Mouse (Mus musculus) bone marrow, adult 2 months (tissue): Measurements from ENCODE around the gene Ryr1. TPM values are rescaled to one million over a fixed set of nuclear protein-coding genes. Genes with fewer than 3 reads are reported as not detected.

Experiments
- H3K27ac ChIP-seq: fragments of 200-500 bp; 2 replicates; pipeline ENCODE4 v1.5.1; 2012; ENCODE audit warnings: low read depth, mild to moderate bottlenecking, control low read depth, inconsistent platforms, low read length; ENCODE audit not compliant: control insufficient read depth, poor library complexity, insufficient read depth
- H3K4me1 ChIP-seq: fragments of 200-500 bp; 2 replicates; pipeline ENCODE4 v1.6.1; 2011; ENCODE audit warnings: low read length; ENCODE audit not compliant: control insufficient read depth, insufficient read depth
- H3K4me3 ChIP-seq: fragments of 200-500 bp; replicated peaks from 2 replicates; pipeline ENCODE3; 2011; ENCODE audit warnings: mild to moderate bottlenecking, low read depth, low read length, control low read depth; ENCODE audit not compliant: control insufficient read depth
- CTCF ChIP-seq: fragments of 200-500 bp; IDR thresholded peaks from 2 replicates; pipeline ENCODE4 v1.5.1; 2011; ENCODE audit warnings: low read length, control low read depth; ENCODE audit not compliant: control insufficient read depth, insufficient read depth
- POLR2A ChIP-seq: fragments of 200-500 bp; IDR thresholded peaks from 2 replicates; pipeline ENCODE4 v1.6.1; 2011; ENCODE audit warnings: low read depth, mild to moderate bottlenecking, control low read depth, low read length, borderline replicate concordance; ENCODE audit not compliant: control insufficient read depth
- WGBS: fragments of 180-500 bp; shearing (Covaris S2); methylation state at CpG from one replicate; pipeline ENCODE4 v1.1.7; 2018; 5-methylcytosine and 5-hydroxymethylcytosine counted together
- polyA plus RNA-seq: library from polyadenylated mRNA; stranded (reverse); fragments of >200 nt; gene quantifications from 2 replicates; pipeline ENCODE4 v1.2.4, GENCODE M21; 2011; ENCODE audit warnings: low replicate concordance; ENCODE audit not compliant: missing spikeins, insufficient read depth, insufficient read length

Gene Ryr1
- polyA plus RNA-seq, 1 experiment: 2.7 TPM

DNA sequence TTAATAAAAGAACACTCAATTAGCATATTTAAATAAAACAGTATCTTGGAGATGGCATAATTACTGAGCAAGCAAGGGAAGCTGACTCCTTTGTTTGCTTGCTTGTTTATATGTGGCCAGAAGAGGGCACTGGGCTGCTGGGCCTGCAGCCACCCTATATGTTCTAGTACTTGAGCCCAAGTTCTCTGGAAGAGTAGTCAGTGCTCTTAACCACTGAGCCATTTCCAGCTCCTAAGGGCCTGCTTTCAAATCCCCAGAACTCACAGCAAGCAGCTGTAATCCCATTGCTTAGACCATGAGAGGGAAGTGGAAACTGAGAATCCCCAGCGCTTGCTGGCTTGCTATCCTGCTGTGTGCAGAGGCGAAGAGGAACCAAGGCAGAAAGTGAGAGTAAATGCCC, 3.7 kb upstream of the Ryr1 start:
- 48% methylated on average over 2 of the region's 2 CpGs for WGBS
- H3K27ac ChIP-seq: no peak overlapping the region
- no peaks in the 10 kb centered on the region; the same call in 1 of the 2 replicates for H3K4me1 ChIP-seq
- no peak for TF ChIP-seq POLR2A
- TF ChIP-seq CTCF: peak; percentile 70
- no peak overlapping the region for H3K4me3 ChIP-seq

DNA sequence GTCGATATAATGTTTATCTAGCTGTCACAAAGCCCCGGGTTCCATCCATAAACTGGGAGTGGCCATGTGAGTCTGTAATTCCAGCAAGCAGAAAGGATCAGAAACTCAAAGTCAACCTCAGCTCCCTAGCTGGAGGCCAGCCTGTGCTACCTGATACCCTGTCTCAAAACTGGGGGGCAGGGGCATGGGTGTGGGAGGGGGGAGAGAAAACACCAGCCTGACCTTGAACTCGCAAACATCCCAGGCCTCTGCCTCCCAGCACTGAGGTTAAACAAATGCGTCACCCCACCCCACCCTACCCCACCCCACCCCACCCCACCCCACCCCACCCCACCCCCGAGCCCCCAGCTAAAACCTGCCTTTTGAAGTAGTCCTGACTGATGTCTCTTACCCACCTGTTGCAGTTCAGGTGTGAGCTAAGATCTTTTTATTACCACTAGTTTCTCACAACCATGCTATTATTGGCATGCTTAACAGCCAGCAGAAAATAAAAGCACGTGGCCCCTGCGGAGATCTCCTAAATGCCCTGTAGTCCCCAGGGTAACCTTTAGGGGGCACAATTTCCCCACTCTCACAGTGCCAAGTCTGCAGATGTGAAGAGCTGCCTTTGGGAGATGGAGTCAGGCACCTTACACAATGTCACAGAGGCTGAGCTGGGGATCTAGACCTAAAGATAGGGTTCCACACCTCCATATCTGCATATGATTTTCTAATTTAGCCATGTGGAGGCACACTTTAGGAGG, 1.4 kb upstream of the Ryr1 start:
- Histone ChIP-seq H3K4me3 (no peak overlapping the region), H3K27ac (no peak overlapping the region), H3K4me1 (no peaks in the 10 kb centered on the region; the same call in none of the 2 replicates)
- WGBS: 15% methylated on average over 7 of the region's 7 CpGs
- peak; percentile 76 for TF ChIP-seq CTCF
- no peak for TF ChIP-seq POLR2A

DNA sequence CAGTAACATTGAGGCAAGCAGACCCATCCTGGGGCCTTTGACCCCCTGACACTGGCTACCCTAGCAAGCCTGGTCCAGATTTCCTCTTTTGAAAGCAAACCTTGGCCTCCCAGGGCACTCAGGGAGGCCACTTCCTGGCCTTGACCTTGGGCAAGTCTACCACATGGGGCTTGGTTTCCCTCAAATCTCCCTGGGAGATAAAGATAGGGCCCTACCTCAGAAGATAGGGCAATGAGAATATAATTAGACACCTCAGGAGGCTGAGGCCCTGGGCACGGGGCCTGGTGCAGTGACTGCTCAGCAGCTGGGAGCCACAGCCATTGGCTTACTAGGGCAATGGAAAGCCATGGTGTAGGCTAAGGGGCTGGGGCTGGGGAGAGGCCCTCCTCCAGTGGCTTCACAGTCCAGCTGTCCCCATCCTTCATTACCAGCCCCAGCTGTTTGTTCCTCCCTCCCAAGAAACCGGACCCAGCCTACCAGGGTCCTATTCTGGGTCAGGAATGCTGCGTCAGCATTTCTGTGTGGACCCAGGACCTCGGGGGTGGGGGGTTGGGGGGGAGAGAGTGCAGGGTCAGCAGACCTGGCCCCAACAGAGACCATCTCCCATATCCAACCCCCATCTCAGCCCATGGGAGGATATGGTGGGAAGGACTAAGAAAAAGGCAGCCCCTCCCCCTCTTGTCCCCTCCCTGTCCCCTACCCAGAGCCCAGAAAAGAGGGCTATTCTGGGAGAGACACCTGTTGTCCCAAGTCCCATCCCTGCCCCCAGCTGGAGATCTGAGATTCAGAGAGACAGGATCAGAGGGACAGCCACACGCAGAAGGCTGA, 1.2 kb downstream of the Ryr1 start:
- WGBS: 39% methylated on average over 5 of the region's 5 CpGs
- no peak overlapping the region for H3K4me3 ChIP-seq
- no peaks in the 10 kb centered on the region; the same call in none of the 2 replicates for H3K4me1 ChIP-seq
- TF ChIP-seq POLR2A: no peak
- TF ChIP-seq CTCF: no peak
- H3K27ac ChIP-seq: no peak overlapping the region

DNA sequence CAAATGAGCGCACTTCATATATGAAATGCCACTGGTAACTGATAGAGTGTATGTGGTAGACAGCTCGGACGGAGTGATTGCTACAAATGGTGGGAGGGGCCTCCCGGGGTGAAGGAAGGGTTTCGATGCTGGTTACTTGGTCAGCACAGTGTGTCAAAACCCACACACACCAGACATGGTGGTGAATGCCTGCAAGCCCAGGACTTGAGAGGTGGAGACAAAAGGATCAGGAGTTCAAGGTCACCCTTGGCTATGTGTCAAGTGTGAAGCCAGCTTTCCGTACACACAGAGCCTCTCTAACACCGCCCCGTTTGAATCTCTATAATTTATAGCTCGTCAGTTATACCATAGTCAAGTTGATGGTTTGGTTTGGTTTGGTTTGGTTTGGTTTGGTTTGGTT, 2.2 kb downstream of the Ryr1 start:
- Histone ChIP-seq H3K4me3 (no peak overlapping the region), H3K4me1 (no peaks in the 10 kb centered on the region; the same call in none of the 2 replicates), H3K27ac (no peak overlapping the region)
- TF ChIP-seq CTCF: no peak
- no peak for TF ChIP-seq POLR2A
- WGBS: 73% methylated on average over 9 of the region's 9 CpGs

DNA sequence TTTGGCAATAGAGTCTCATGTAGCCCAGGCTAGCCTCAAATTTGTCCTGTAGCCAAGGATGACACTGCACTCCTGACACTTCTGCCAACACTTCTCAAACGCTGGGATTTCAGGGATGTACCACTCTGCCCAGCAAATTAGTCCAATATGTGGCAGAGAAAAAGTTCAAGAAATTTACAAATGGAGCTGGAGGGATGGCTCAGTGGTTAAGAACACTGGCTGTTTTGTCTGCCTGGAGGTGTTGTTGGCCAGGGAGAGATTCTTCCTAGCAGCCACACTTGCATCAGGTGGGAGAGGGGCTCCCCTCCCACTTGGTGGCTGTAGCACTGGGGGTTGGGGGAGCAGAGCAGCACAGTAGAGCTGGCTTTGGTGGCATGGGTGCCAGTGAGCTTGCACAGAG, 5.5 kb downstream of the Ryr1 start:
- Histone ChIP-seq H3K4me3 (no peak overlapping the region), H3K27ac (no peak overlapping the region), H3K4me1 (no peaks in the 10 kb centered on the region; the same call in none of the 2 replicates)
- whole genome bisulfite sequencing: 75% methylated on average over 1 of the region's 1 CpGs
- TF ChIP-seq POLR2A: no peak
- TF ChIP-seq CTCF: no peak

DNA sequence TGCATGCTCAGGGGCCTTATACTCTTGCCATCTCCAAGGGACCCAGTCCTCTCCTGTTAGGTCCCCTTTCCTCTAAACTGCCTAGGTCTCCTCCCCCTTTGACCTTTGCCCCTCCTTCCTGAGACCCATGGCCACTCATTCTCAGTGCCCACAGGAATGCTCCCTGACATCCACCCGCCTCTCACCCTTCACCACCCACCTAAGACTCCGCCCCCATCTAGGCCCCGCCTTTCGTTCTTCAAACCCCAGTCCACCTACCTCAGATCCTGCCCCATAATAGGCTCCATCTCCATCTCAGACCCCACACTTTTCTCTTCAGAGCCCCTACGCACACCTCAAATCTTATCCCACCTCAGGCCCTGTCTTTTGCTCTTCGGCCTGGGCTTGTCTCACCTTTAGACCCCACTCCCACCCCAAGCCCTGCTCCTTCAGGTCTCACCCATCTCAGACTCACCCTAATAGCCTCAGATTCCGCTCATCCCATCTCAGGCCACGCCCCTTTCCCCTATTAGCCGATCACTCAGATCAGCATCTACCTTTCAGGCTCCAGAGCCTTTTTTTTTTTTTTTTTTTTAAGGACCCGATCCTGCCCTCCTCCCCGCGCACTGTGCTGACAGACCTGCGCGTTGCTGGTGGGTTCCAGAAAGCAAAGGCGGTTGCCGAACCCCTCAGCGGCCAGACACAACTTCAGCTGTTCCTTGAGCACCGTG, 6.7 kb downstream of the Ryr1 start:
- no peak overlapping the region for H3K4me3 ChIP-seq
- 56% methylated on average over 18 of the region's 18 CpGs for WGBS

DNA sequence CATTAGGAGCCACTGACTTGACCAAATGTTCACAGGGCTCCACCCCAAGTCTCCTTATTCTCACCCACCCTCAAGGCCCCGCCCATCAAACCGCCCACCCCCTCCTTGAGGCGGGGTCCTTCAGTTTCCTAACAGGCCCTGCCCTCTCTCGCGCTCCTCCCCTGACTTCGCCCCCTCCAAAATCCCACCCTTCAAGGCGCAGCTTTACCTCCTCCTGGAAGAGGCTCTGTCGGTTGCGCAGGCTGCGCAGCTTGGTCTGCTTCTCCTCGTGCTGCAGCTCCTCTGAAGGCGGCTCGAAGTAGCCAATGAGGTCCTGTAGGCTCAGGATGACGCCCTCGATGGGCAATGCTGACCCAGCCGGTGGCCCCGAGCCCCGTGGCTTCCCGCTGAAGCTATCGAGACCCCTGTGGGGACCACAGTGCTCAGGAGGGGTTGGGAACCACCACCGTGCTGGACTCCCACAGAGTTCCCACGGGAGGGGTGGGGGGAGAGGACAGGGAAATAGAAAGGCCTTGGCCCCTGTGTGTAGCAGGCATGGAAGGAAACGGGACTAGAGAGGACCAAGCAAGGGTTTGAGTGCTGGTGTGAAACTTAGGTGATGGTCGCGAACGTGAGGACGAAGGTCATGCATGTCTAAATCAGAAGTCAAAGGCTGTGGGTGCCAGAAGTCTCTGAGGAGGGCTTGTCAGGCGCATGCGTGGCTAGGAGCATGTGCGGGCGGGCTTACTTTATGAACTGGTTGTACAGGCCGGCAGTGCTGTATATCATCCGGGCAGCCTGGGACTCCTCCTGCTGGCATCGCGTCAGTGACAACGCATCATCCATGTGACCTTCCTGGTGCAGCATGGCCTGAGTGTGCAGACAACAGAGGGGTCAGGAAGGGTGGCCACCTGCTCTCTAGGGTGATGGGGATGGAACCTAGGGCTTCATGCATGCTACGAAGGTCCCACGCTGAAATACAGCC, 15.7 kb downstream of the Ryr1 start:
- 52% methylated on average over 38 of the region's 38 CpGs for WGBS
- H3K27ac ChIP-seq: no peak overlapping the region
- TF ChIP-seq POLR2A (no peak), CTCF (no peak)
- no peak overlapping the region for H3K4me3 ChIP-seq
- no peaks in the 10 kb centered on the region for H3K4me1 ChIP-seq

More for the DNA sequence above, 6.7 kb downstream of the Ryr1 start:
- Histone ChIP-seq H3K4me1 (no peaks in the 10 kb centered on the region; the same call in 1 of the 2 replicates), H3K27ac (no peak overlapping the region)
- no peak for TF ChIP-seq CTCF

DNA sequence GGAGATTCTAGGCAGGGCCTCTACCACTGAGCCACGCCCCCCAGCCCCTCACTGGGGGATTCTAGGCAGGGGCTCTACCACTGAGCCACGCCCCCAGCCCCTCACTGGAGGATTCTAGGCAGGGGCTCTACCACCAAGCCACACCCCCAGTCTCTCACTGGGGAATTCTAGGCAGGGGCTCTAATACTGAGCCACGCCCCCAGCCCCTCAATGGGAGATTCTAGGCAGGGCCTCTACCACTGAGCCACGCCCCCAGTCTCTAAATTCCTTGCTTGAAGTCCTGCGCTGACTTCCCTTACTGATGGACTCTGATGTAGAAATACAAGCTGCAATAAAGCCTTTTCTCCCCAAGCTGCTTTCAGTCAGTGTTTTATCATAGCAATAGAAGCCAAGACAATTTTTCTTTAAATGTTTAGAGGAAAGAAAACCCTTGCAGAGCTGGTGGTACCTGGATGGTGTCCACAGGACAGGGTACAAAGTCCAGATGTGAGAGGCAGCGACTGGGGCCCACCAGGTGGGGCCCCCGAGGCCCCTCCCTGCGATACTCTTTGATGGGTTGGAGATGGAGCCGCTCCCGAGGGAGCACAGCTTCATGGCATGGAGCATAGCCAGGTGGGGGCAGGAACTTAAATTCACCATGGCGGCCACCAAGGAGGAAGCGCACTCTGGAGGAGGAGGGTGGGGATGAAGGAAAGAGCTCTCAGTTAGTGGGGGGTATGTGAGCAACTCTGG, 23.5 kb downstream of the Ryr1 start:
- TF ChIP-seq POLR2A (no peak), CTCF (no peak)
- no peak overlapping the region for H3K27ac ChIP-seq
- H3K4me1 ChIP-seq: no peaks in the 10 kb centered on the region
- H3K4me3 ChIP-seq: no peak overlapping the region
- 78% methylated on average over 12 of the region's 12 CpGs for WGBS
